Mouse (Mus musculus) lung, embryonic 15.5 days (tissue): ENCODE measurements around the gene Usmg5. TPM values are rescaled to one million over a fixed set of nuclear protein-coding genes. Genes with fewer than 3 reads are reported as not detected.

Experiments
- ATAC-seq: fragments of 200-750 bp; cut with Nextera tagmentation; 2 replicates; pipeline ENCODE4 v1.8.0; 2017; ENCODE audit warnings: moderate number of reproducible peaks, borderline replicate concordance; ENCODE audit not compliant: low FRiP score, low TSS enrichment; ENCODE audit errors: extremely low read depth
- H3K27ac ChIP-seq: fragments of 300-500 bp; sonication (generic); 2 replicates; pipeline ENCODE4 v1.5.1; 2015; ENCODE audit warnings: moderate library complexity, mild to moderate bottlenecking, inconsistent platforms
- H3K27me3 ChIP-seq: fragments of 300-500 bp; sonication (generic); 2 replicates; pipeline ENCODE4 v1.6.1; 2015; ENCODE audit warnings: inconsistent platforms
- H3K36me3 ChIP-seq: fragments of 300-500 bp; sonication (generic); 2 replicates; pipeline ENCODE4 v1.6.1; 2015; ENCODE audit warnings: inconsistent platforms
- H3K4me1 ChIP-seq: fragments of 300-500 bp; sonication (generic); 2 replicates; pipeline ENCODE4 v1.6.1; 2015; ENCODE audit warnings: inconsistent platforms
- H3K4me2 ChIP-seq: fragments of 300-500 bp; sonication (generic); 2 replicates; pipeline ENCODE4 v1.6.1; 2015; ENCODE audit warnings: inconsistent platforms, mild to moderate bottlenecking, moderate library complexity
- H3K4me3 ChIP-seq: fragments of 300-500 bp; sonication (generic); 2 replicates; pipeline ENCODE4 v1.5.1; 2015; ENCODE audit warnings: mild to moderate bottlenecking, inconsistent platforms
- H3K9ac ChIP-seq: fragments of 300-500 bp; sonication (generic); 2 replicates; pipeline ENCODE4 v1.6.1; 2015; ENCODE audit warnings: inconsistent platforms
- H3K9me3 ChIP-seq: fragments of 300-500 bp; sonication (generic); 2 replicates; pipeline ENCODE4 v1.6.1; 2016; ENCODE audit warnings: inconsistent platforms
- WGBS: fragments of 180-500 bp; shearing (Covaris S2); methylation state at CpG from one replicate; pipeline ENCODE4 v1.1.7; 2015; 5-methylcytosine and 5-hydroxymethylcytosine counted together
- polyA plus RNA-seq: library from polyadenylated mRNA; unstranded; fragments of >200 nt; fragmentation: Nextera tagmentation; extraction: Ambion mirVana; gene quantifications from 2 replicates; pipeline ENCODE4 v1.2.1, GENCODE M21; 2015

Usmg5 gene
- polyA plus RNA-seq, 1 experiment from 2014 or later: 1,027 TPM

DNA sequence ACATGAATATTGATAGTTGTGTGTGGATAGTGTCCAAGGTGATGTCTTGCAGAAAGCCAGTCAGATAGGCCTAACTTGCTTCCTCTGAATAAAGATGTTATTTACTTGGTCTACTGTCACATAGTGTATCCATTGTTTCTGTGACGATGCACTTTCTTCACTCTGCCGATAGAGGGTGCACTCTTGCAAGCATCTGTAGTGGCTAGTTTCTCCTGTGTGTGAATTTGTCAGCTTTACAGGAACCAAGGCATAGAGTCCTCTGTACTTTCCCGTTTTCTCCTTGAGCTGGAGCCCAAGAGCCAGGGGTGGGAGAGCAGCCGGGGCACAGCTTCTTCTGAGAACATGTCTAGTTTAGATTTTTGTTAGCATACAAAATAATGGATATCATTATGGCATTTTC, 30.6 kb upstream of the Usmg5 start:
- Histone ChIP-seq H3K27ac (no peak overlapping the region), H3K9me3 (no peaks in the 10 kb centered on the region), H3K36me3 (peaks cover 72% of the 10 kb centered on the region), H3K4me3 (no peak overlapping the region), H3K9ac (no peak overlapping the region), H3K4me2 (no peak overlapping the region), H3K4me1 (no peaks in the 10 kb centered on the region), H3K27me3 (no peaks in the 10 kb centered on the region)
- ATAC-seq: no peak
- WGBS: 43% methylated on average over 4 of the region's 4 CpGs

DNA sequence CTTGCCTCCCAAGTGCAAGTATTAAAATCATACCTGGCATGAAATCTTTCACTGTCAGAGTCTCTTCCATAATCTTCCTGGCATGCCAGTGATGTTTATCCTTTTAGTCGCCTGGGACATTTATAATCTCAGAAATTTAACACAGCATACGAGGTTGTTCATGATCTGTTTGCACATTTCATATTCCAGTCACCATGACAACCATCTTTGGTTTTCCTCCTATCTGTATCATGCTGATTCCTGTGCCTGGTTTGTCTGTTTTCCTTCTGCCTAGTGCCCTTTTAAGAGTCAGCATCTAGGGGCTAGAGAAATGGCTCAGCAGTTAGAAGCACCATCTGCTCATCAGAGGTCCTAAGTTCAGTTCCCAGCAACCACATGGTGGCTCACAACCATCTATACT, 28.2 kb upstream of the Usmg5 start:
- Histone ChIP-seq H3K4me1 (no peaks in the 10 kb centered on the region), H3K4me2 (no peak overlapping the region), H3K27ac (no peak overlapping the region), H3K9ac (no peak overlapping the region), H3K36me3 (peaks cover 71% of the 10 kb centered on the region), H3K4me3 (no peak overlapping the region), H3K9me3 (no peaks in the 10 kb centered on the region), H3K27me3 (no peaks in the 10 kb centered on the region)
- ATAC-seq: no peak
- 55% methylated on average over 2 of the region's 2 CpGs for WGBS

DNA sequence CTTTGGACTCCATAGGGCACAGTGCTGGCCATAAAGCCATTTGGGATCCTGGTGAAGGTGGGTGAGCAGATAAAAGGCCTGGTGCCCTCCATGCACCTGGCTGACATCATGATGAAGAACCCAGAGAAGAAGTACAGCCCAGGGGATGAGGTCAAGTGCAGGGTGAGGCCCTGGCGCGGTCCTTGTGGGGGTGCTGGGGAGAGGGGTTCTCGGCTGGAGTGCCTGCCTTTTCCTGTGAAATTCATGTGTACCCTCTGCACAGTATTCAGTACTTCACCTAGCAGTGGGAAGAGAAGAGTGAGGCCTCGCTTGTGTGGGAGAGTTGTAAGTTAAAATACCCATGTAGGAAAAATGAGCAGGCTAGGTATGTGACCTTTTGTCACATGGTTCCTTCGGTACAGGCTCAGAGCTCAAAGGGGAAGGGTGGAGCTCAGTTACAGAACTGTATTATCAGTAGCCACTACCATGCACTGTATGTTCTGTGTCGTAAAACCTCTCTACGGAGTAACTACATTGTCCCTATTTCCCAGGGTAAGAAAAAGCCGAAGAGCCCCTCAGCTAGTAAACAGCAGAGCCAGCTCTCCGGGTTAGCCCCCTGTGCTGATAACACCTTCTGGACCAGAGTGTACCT, 14.3 kb upstream of the Usmg5 start:
- Histone ChIP-seq H3K36me3 (peaks cover 91% of the 10 kb centered on the region), H3K4me2 (no peak overlapping the region), H3K4me3 (no peak overlapping the region), H3K27me3 (no peaks in the 10 kb centered on the region), H3K27ac (no peak overlapping the region), H3K4me1 (no peaks in the 10 kb centered on the region), H3K9me3 (no peaks in the 10 kb centered on the region), H3K9ac (no peak overlapping the region)
- WGBS: 89% methylated on average over 9 of the region's 9 CpGs
- ATAC-seq: no peak

DNA sequence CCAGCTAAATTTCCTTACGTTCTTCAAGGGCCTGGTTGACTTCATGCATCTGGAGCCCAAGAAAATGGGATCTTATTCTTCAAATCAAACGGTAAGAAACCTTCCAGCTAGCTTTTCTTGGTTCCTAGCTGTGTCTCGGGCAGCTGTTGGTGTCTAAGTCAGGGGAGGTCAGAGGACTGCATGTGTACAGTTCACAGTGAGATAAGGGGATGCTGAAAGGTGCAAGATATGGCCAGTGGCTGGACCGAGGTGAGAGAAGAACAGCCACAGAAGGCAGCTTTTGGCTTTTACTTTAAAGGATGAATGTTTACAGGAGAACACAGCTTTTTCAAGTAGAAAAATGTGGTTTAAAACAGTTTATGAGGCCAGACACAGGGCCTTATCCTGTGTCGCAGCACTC, 10.6 kb upstream of the Usmg5 start:
- no peaks in the 10 kb centered on the region for H3K9me3 ChIP-seq
- 86% methylated on average over 5 of the region's 5 CpGs for WGBS
- H3K27ac ChIP-seq: no peak overlapping the region
- H3K9ac ChIP-seq: no peak overlapping the region
- H3K4me2 ChIP-seq: no peak overlapping the region
- H3K36me3 ChIP-seq: peaks cover 88% of the 10 kb centered on the region
- ATAC-seq: no peak
- no peaks in the 10 kb centered on the region for H3K27me3 ChIP-seq
- H3K4me1 ChIP-seq: no peaks in the 10 kb centered on the region
- H3K4me3 ChIP-seq: no peak overlapping the region

DNA sequence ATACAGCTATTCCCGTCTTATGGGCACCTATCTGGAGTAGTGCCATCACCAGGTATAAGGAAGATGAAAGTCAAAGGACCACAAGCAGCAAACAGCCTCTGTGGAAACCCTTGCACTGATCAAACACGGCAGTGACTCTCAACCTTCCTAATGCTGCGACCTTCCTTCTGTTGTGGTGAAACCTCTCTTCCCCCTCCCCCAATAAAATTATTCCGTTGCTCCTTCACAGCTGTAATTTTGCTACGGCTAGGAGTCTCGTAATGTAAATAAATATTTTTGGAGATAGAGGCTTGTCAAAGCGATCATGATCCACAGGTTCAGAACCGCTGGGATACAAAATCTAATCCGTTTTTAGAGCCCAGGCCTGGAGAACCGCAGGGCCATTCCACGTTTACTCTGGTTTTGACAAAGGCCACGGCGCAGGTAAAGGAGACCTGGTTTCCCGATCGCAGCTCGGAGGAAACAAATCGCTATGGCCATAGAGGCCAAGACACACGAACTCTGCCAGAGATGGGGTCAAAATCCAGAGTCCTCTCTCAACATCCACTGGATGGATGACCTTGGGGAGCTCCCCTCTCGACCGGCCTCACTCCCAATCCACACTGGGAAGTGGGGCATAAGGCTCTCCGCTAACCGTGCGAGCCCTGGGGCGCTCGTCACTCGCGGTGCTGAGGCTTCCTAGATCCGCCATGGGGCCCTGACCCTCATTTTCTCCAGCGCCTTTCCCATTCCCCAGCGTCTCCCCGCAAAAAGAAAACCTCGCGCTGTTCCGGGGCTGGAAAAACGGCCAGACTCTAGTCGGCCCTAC, 525 bp downstream of the Usmg5 start:
- peak overlapping the region; percentile 57 for H3K27ac ChIP-seq
- no peaks in the 10 kb centered on the region for H3K27me3 ChIP-seq
- H3K4me1 ChIP-seq: peaks cover 9% of the 10 kb centered on the region
- peak; percentile 53; the same call in 1 of the 2 replicates for ATAC-seq
- H3K36me3 ChIP-seq: peaks cover 29% of the 10 kb centered on the region
- no peaks in the 10 kb centered on the region for H3K9me3 ChIP-seq
- peak overlapping the region; percentile 71 for H3K4me3 ChIP-seq
- H3K9ac ChIP-seq: peak overlapping the region; percentile 89
- H3K4me2 ChIP-seq: peak overlapping the region; percentile 66
- under 1% methylated on average over 36 of the region's 36 CpGs for WGBS

DNA sequence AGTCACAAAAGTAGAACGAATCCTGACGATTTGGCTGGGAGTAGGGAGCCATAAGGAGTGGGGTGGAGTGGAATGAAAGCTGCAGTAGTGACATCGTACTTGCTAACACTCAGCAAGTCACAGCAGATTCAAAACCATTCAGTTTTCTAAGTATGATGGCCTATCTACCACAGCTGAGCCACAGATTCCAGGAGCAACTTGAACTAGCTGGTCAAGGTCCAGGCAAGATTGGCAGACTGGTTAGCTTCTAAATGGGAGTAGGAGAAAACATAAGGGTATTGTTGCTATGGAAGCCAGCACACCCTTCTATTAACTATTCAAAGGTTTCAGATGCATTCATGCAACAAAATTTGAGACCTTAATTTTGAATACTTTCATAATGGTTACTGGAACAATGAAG, 2.2 kb downstream of the Usmg5 start:
- H3K27me3 ChIP-seq: no peaks in the 10 kb centered on the region
- H3K27ac ChIP-seq: no peak overlapping the region
- H3K4me1 ChIP-seq: peaks cover 9% of the 10 kb centered on the region
- H3K4me3 ChIP-seq: no peak overlapping the region
- H3K9ac ChIP-seq: 0 out of 2 replicates have a peak overlapping the region, but pooled peaks have one; percentile 2
- H3K9me3 ChIP-seq: no peaks in the 10 kb centered on the region
- no peak for ATAC-seq
- 86% methylated on average over 3 of the region's 3 CpGs for WGBS
- peaks cover 33% of the 10 kb centered on the region for H3K36me3 ChIP-seq
- H3K4me2 ChIP-seq: no peak overlapping the region

DNA sequence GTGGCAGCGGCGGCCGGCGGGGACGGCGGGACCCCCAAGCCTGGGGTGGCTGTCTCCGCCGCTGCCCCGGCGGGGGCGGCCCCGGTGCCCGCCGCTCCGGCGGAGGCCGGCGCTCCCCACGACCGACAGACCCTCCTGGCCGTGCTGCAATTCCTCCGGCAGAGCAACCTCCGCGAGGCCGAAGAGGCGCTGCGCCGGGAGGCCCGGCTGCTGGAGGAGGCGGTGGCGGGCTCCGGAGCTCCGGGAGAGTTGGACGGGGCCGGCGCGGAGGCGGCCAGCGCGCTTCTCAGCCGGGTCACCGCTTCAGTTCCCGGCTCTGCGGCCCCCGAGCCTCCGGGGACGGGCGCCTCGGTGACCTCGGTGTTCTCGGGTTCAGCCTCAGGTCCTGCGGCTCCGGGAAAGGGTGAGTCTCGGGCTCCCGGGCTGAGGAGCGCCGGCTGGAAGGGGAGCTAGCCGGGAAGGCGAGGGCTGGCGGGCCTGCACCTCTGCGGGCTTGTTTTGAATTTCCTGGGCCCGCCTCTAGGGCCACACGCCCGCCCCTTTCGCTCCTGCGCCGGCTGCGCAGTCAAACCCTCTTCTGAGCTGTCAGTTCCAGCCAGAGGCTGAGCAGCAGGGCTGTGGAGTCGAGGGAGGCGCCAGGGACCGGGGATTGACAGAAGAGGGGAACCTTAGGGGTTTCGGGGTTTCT, 22.4 kb downstream of the Usmg5 start:
- H3K9me3 ChIP-seq: no peaks in the 10 kb centered on the region
- peak overlapping the region; percentile 72 for H3K4me2 ChIP-seq
- peak overlapping the region; percentile 83 for H3K4me3 ChIP-seq
- ATAC-seq: peak; percentile 90
- WGBS: 1% methylated on average over 70 of the region's 72 CpGs
- peak overlapping the region; percentile 86 for H3K27ac ChIP-seq
- H3K36me3 ChIP-seq: peaks cover 19% of the 10 kb centered on the region
- no peaks in the 10 kb centered on the region for H3K27me3 ChIP-seq
- H3K4me1 ChIP-seq: peaks cover 12% of the 10 kb centered on the region
- peak overlapping the region; percentile 91 for H3K9ac ChIP-seq

DNA sequence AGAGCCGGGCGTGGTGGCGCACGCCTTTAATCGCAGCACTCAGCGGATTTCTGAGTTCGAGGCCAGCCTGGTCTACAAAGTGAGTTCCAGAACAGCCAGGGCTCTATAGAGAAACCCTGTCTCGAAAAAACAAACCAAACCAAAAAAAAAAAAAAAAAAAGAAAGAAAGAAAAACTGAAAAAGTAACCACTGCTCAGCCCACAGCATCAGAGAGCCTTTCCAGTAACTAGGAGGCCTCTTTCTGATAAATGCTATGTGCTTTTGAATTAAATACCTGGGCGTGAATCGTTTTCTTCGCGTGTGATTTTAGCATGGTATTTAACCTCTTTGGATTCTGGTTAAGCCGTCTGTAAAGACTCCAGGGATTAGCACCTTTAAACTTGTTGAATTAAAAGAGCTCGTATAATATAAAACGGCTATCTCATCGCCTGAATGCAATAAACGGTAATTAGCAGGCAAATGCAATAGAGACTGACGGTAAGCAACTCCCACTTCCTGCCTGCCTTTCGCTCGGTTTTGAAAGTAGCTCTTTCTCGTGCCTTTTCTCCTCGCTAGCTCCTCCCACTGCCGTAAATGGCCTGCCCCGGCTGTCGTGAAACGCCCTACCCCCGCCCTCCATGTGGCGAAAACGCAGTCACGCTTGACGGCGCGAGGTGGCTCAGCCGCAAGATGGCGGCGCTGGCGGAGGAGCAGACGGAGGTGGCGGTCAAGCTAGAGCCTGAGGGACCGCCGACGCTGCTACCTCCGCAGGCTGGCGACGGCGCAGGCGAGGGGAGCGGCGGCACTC, 23.2 kb downstream of the Usmg5 start, which contains the start of gene Taf5:
Gene Taf5, plus strand, starts transcription at position 651 of the 787 bp plus-strand sequence.
- peak within 1 kb of the TSS; percentile 91 for H3K9ac ChIP-seq
- 8% methylated on average over 49 of the region's 49 CpGs for WGBS

DNA sequence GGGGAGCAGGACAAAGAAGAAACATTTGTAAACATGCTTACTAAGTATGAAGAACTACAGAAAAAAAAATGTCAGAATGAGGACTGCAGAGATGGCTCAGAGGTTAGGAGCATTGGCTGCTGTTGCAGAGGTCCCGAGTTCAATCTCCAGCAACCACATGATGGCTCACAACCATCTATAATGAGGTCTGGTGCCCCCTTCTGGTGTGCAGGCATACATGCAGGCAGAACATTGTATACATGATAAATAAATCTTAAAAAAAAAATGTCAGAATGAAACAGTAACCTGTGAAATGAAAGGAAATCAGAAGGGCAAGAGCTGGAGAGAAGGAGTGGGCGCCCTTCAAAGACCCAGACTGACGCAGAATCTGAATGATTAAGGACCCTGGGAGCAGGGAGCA, 24.6 kb downstream of the Usmg5 start:
- H3K4me3 ChIP-seq: no peak overlapping the region
- 88% methylated on average over 3 of the region's 3 CpGs for WGBS
- H3K4me2 ChIP-seq: no peak overlapping the region
- ATAC-seq: no peak
- peaks cover 12% of the 10 kb centered on the region for H3K4me1 ChIP-seq
- H3K9me3 ChIP-seq: no peaks in the 10 kb centered on the region
- H3K27me3 ChIP-seq: no peaks in the 10 kb centered on the region
- H3K9ac ChIP-seq: no peak overlapping the region
- no peak overlapping the region for H3K27ac ChIP-seq
- no peaks in the 10 kb centered on the region for H3K36me3 ChIP-seq

More for the DNA sequence above, 23.2 kb downstream of the Usmg5 start, which contains the start of gene Taf5:
- H3K4me2 ChIP-seq: peak within 1 kb of the TSS; percentile 72
- peak within 1 kb of the TSS; percentile 83 for H3K4me3 ChIP-seq
- peak within 1 kb of the TSS; percentile 86 for H3K27ac ChIP-seq
- peaks cover 12% of the 10 kb centered on the region for H3K4me1 ChIP-seq
- peaks cover 11% of the 10 kb centered on the region for H3K36me3 ChIP-seq
- ATAC-seq: peak; percentile 75
- no peaks in the 10 kb centered on the region for H3K9me3 ChIP-seq
- H3K27me3 ChIP-seq: no peaks in the 10 kb centered on the region

DNA sequence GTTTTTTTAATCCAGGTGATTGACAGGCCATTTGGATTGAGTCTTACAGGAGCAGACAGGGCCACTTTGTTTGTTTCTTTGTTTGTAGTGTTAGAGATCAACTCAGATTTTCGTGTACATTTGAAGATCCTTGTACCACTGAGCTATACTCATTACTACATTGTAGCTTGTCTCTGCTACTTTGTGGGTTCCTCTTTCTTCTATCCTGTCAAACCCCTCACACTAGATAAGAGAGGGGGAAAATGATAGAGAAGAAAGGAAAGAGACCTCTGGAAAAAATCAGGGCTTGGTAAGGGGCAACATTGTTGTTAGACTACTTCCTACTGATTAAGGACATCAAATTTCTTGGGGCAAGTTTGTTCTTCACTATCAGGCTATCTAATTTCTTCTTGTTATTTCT, 32.8 kb downstream of the Usmg5 start:
- Histone ChIP-seq H3K9ac (no peak overlapping the region), H3K4me1 (no peaks in the 10 kb centered on the region), H3K36me3 (no peaks in the 10 kb centered on the region), H3K9me3 (no peaks in the 10 kb centered on the region), H3K4me3 (no peak overlapping the region), H3K4me2 (no peak overlapping the region), H3K27me3 (no peaks in the 10 kb centered on the region), H3K27ac (no peak overlapping the region)
- WGBS: 53% methylated on average over 1 of the region's 1 CpGs
- ATAC-seq: no peak

DNA sequence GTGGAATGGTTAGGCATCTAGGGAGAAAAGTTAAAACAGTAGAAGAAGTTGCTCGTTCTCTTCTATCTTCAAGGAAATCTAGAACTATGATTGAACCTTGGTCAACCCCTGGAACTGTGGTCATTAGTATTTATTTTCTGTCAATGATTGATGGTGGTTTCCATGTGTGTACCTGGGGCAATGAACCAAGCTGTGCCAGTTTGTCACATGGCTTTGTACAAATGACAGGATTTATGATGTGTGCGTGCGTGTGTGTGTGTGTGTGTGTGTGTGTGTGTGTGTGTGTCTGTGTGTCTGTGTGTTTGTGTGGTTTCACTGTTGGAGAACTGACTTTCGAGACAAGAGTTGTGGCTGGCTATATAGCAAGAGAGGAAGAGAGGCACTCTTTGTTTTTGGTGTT, 37.0 kb downstream of the Usmg5 start:
- ATAC-seq: no peak
- Histone ChIP-seq H3K9me3 (no peaks in the 10 kb centered on the region), H3K27me3 (no peaks in the 10 kb centered on the region), H3K27ac (no peak overlapping the region), H3K4me1 (peaks cover 18% of the 10 kb centered on the region), H3K36me3 (no peaks in the 10 kb centered on the region), H3K4me2 (no peak overlapping the region), H3K9ac (no peak overlapping the region), H3K4me3 (no peak overlapping the region)
- 81% methylated on average over 4 of the region's 4 CpGs for WGBS
